Mouse (Mus musculus): ENCODE results near the gene Fndc3a. TPM values are rescaled to one million over a fixed set of nuclear protein-coding genes. Genes with fewer than 3 reads are reported as not detected.
A peak's percentile ranks its signal among the peaks of the same experiment; 100 is the strongest.

Gene Fndc3a
- polyA plus RNA-seq, 1 experiment from 2014 or later, result 41.0 TPM

DNA sequence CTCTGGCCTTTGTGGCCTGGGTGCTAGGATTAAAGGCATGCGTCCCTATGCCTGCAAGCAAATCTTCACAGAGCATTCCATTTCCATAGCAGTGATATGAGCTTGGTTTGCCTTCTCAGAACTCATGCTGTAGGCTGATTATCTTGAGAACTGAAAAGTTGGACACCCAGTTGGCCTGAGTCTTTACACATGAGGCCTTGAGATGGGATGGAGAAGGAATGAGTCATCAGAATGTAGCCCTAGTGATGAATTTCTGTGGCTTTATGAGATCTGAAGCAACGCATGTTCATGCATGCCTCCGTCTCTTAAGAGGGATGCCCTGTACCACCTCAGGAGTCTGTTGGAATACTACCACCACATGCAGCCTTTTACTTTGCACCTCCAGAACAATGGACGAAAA is 6.4 kb upstream of the Fndc3a start:
- no peaks in the 10 kb centered on the region for H3K9me3 ChIP-seq
- no peak overlapping the region for H3K4me3 ChIP-seq
- H3K4me2 ChIP-seq (replicated peaks), result no peak overlapping the region
- H3K4me1 ChIP-seq, result no peaks in the 10 kb centered on the region
- H3K9ac ChIP-seq, result no peak overlapping the region
- H3K27ac ChIP-seq, result no peak overlapping the region
- no peaks in the 10 kb centered on the region for H3K27me3 ChIP-seq
- H3K36me3 ChIP-seq, result no peaks in the 10 kb centered on the region
- ATAC-seq (ENCODE audit: insufficient number of reproducible peaks, insufficient read depth, low FRiP score, low TSS enrichment), result no peak
- WGBS, result 84% methylated on average over 4 of the region's 4 CpGs

DNA sequence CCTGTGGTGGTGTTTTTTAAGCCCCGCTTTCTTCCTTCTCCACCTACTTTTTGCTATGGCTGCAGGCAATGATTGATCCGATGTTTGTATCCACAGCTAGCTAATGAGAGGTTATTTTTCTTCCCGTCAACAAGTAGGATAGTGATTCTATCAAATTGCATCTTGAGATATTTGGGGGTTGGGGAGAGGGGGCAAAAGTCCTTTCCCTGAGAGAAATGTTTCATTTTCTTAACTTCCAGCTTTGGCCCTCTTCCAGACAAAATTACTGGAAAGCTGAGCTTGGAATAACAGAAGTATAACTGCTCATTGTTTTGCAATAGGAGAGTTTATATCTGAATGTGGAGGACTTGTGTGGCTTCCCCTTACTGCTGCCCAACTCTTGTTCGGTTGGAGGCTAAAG is 1.3 kb upstream of the Fndc3a start:
- Histone ChIP-seq H3K36me3 (no peaks in the 10 kb centered on the region), H3K4me2 (replicated peaks) (peak overlapping the region; percentile 60), H3K4me1 (no peaks in the 10 kb centered on the region), H3K4me3 (peak overlapping the region; percentile 7; the same call in 1 of the 2 replicates), H3K9me3 (no peaks in the 10 kb centered on the region), H3K27me3 (no peaks in the 10 kb centered on the region), H3K27ac (no peak overlapping the region), H3K9ac (no peak overlapping the region)
- 21% methylated on average over 4 of the region's 4 CpGs for WGBS
- no peak for ATAC-seq (ENCODE audit: insufficient number of reproducible peaks, insufficient read depth, low FRiP score, low TSS enrichment)

GRCm38 (mm10) chr14:72710341-72711027 is 681 bp upstream of the Fndc3a start:
- Histone ChIP-seq H3K27ac (peak overlapping the region; percentile 82), H3K4me2 (replicated peaks) (peak overlapping the region; percentile 60), H3K27me3 (no peaks in the 10 kb centered on the region), H3K9me3 (no peaks in the 10 kb centered on the region), H3K9ac (peak overlapping the region; percentile 81), H3K36me3 (no peaks in the 10 kb centered on the region), H3K4me1 (no peaks in the 10 kb centered on the region), H3K4me3 (peak overlapping the region; percentile 77)
- ATAC-seq (ENCODE audit: insufficient number of reproducible peaks, insufficient read depth, low FRiP score, low TSS enrichment), result no peak; the same call in 1 of the 2 replicates
- 1% methylated on average over 38 of the region's 38 CpGs for WGBS

- Histone ChIP-seq H3K27ac (peak overlapping the region; percentile 82), H3K36me3 (no peaks in the 10 kb centered on the region), H3K9me3 (no peaks in the 10 kb centered on the region), H3K9ac (peak overlapping the region; percentile 81), H3K27me3 (no peaks in the 10 kb centered on the region), H3K4me2 (replicated peaks) (peak overlapping the region; percentile 60), H3K4me3 (peak overlapping the region; percentile 77), H3K4me1 (no peaks in the 10 kb centered on the region)
- under 1% methylated on average over 70 of the region's 70 CpGs for WGBS
- ATAC-seq (ENCODE audit: insufficient number of reproducible peaks, insufficient read depth, low FRiP score, low TSS enrichment), result no peak; the same call in 1 of the 2 replicates
These were observed 603 bp downstream of the Fndc3a start for GRCm38 (mm10) chr14:72709091-72709709.

- no peak overlapping the region for H3K27ac ChIP-seq
- peak overlapping the region; percentile 60 for H3K4me2 ChIP-seq (replicated peaks)
- peak overlapping the region; percentile 81; the same call in 1 of the 2 replicates for H3K9ac ChIP-seq
- H3K4me1 ChIP-seq, result no peaks in the 10 kb centered on the region
- no peak for ATAC-seq (ENCODE audit: insufficient number of reproducible peaks, insufficient read depth, low FRiP score, low TSS enrichment)
- H3K27me3 ChIP-seq, result no peaks in the 10 kb centered on the region
- H3K36me3 ChIP-seq, result no peaks in the 10 kb centered on the region
- WGBS, result 36% methylated on average over 11 of the region's 11 CpGs
- H3K9me3 ChIP-seq, result no peaks in the 10 kb centered on the region
- H3K4me3 ChIP-seq, result peak overlapping the region; percentile 77
These were observed 1.2 kb downstream of the Fndc3a start for GRCm38 (mm10) chr14:72708581-72708991.

GRCm38 (mm10) chr14:72700056-72700455 is 9.7 kb downstream of the Fndc3a start:
- no peaks in the 10 kb centered on the region for H3K4me1 ChIP-seq
- H3K4me2 ChIP-seq (replicated peaks), result no peak overlapping the region
- H3K9ac ChIP-seq, result no peak overlapping the region
- no peak overlapping the region for H3K4me3 ChIP-seq
- H3K9me3 ChIP-seq, result no peaks in the 10 kb centered on the region
- ATAC-seq (ENCODE audit: insufficient number of reproducible peaks, insufficient read depth, low FRiP score, low TSS enrichment), result no peak
- H3K36me3 ChIP-seq, result no peaks in the 10 kb centered on the region
- no peak overlapping the region for H3K27ac ChIP-seq
- H3K27me3 ChIP-seq, result no peaks in the 10 kb centered on the region
- 79% methylated on average over 5 of the region's 5 CpGs for WGBS

DNA sequence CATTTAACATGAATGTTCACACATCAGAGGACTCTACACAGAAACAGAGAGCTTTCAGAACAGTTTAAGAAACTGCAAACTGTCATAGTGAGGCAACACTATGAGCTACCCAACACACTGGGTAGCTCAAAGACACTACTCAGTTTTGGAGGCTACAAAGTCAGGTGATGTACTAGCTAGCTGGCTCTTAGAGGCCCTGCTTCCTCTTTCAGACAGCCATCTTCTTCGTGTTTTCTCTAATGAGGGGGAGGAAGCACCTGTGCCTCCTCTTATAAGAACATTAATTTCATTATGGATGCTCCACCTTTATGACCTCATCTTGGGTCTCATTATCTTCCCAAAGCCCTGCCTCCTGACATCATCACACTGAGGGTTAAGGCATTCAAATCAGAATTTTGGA is 18.4 kb downstream of the Fndc3a start:
- H3K4me1 ChIP-seq, result no peaks in the 10 kb centered on the region
- 91% methylated on average over 1 of the region's 1 CpGs for WGBS
- no peaks in the 10 kb centered on the region for H3K9me3 ChIP-seq
- ATAC-seq (ENCODE audit: insufficient number of reproducible peaks, insufficient read depth, low FRiP score, low TSS enrichment), result no peak
- H3K4me3 ChIP-seq, result no peak overlapping the region
- H3K9ac ChIP-seq, result no peak overlapping the region
- H3K4me2 ChIP-seq (replicated peaks), result no peak overlapping the region
- H3K27me3 ChIP-seq, result no peaks in the 10 kb centered on the region
- no peak overlapping the region for H3K27ac ChIP-seq
- H3K36me3 ChIP-seq, result no peaks in the 10 kb centered on the region

- H3K27ac ChIP-seq, result no peak overlapping the region
- H3K4me1 ChIP-seq, result no peaks in the 10 kb centered on the region
- H3K4me3 ChIP-seq, result no peak overlapping the region
- H3K27me3 ChIP-seq, result no peaks in the 10 kb centered on the region
- no peaks in the 10 kb centered on the region for H3K9me3 ChIP-seq
- no peak for ATAC-seq (ENCODE audit: insufficient number of reproducible peaks, insufficient read depth, low FRiP score, low TSS enrichment)
- no peak overlapping the region for H3K9ac ChIP-seq
- H3K4me2 ChIP-seq (replicated peaks), result no peak overlapping the region
- H3K36me3 ChIP-seq, result no peaks in the 10 kb centered on the region
These were observed 20.3 kb downstream of the Fndc3a start for GRCm38 (mm10) chr14:72689525-72689924.

- H3K9ac ChIP-seq, result no peak overlapping the region
- no peak for ATAC-seq (ENCODE audit: insufficient number of reproducible peaks, insufficient read depth, low FRiP score, low TSS enrichment)
- 82% methylated on average over 4 of the region's 4 CpGs for WGBS
These were observed 24.9 kb downstream of the Fndc3a start for GRCm38 (mm10) chr14:72684857-72685370.

GRCm38 (mm10) chr14:72677247-72677646 is 32.6 kb downstream of the Fndc3a start:
- no peak for ATAC-seq (ENCODE audit: insufficient number of reproducible peaks, insufficient read depth, low FRiP score, low TSS enrichment)
- Histone ChIP-seq H3K27me3 (no peaks in the 10 kb centered on the region), H3K9me3 (no peaks in the 10 kb centered on the region), H3K4me3 (no peak overlapping the region), H3K27ac (no peak overlapping the region), H3K4me1 (no peaks in the 10 kb centered on the region), H3K9ac (no peak overlapping the region), H3K4me2 (replicated peaks) (no peak overlapping the region), H3K36me3 (no peaks in the 10 kb centered on the region)
- whole genome bisulfite sequencing, result 77% methylated on average over 3 of the region's 3 CpGs

More at GRCm38 (mm10) chr14:72684857-72685370, 24.9 kb downstream of the Fndc3a start:
- Histone ChIP-seq H3K4me1 (no peaks in the 10 kb centered on the region), H3K36me3 (no peaks in the 10 kb centered on the region), H3K27ac (no peak overlapping the region), H3K4me2 (replicated peaks) (no peak overlapping the region), H3K4me3 (no peak overlapping the region), H3K9me3 (no peaks in the 10 kb centered on the region), H3K27me3 (no peaks in the 10 kb centered on the region)

DNA sequence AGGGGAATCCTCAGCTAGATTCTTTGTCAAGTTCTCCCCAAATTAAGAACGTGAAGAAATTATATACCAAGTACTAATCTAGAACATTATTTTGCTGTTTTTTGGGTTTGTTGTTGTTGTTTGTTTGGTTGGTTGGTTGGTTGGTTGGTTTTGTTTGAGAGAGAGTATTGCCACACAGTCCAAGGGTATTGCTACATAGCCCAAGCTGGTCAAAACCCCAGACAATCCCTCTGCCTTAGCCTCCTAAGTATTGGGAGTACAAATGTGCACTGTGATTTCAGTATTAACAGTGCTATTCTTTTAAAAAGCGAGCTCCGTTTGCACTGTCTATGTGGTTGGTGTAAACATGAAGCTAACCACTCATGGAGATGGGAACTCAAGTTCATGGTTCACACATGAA is 37.9 kb downstream of the Fndc3a start:
- H3K9ac ChIP-seq, result no peak overlapping the region
- no peak overlapping the region for H3K4me2 ChIP-seq (replicated peaks)
- no peaks in the 10 kb centered on the region for H3K4me1 ChIP-seq
- H3K27me3 ChIP-seq, result no peaks in the 10 kb centered on the region
- WGBS, result 95% methylated on average over 3 of the region's 3 CpGs
- no peak overlapping the region for H3K27ac ChIP-seq
- H3K36me3 ChIP-seq, result no peaks in the 10 kb centered on the region
- no peak for ATAC-seq (ENCODE audit: insufficient number of reproducible peaks, insufficient read depth, low FRiP score, low TSS enrichment)
- H3K4me3 ChIP-seq, result no peak overlapping the region
- no peaks in the 10 kb centered on the region for H3K9me3 ChIP-seq

DNA sequence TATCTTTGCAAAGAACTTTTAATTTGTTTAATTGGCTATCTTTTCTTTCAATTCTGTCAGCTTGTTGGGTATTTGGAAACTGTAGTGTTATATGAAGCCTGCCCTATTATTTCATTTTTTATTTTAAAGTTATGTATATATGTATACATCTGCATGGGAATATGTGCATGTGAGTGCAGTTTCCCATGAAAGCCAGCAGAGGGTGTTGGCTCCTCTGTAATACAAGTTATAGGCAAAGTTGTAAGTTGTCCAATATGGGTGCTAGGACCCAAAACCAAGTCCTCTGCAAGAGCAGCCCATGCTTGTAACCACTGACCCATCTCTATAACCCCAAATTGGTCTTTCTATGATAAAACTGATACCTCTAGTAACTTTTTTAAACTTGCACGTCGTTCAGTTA is 38.8 kb downstream of the Fndc3a start:
- H3K4me1 ChIP-seq, result no peaks in the 10 kb centered on the region
- WGBS, result 97% methylated on average over 2 of the region's 2 CpGs
- no peak overlapping the region for H3K9ac ChIP-seq
- no peak overlapping the region for H3K4me2 ChIP-seq (replicated peaks)
- no peak overlapping the region for H3K27ac ChIP-seq
- no peak overlapping the region for H3K4me3 ChIP-seq
- no peak for ATAC-seq (ENCODE audit: insufficient number of reproducible peaks, insufficient read depth, low FRiP score, low TSS enrichment)
- H3K27me3 ChIP-seq, result no peaks in the 10 kb centered on the region
- H3K9me3 ChIP-seq, result no peaks in the 10 kb centered on the region
- H3K36me3 ChIP-seq, result no peaks in the 10 kb centered on the region

Measured in embryonic facial prominence, embryonic 12.5 days (tissue).